Mouse (Mus musculus): ENCODE results near the gene Phka1. TPM values are rescaled to one million over a fixed set of nuclear protein-coding genes. Genes with fewer than 3 reads are reported as not detected.

Phka1 gene
- polyA plus RNA-seq, 1 experiment from 2014 or later = 8.1 TPM

Other genes starting within 250 kb of the Phka1 start
- 8.3 and 8.7 TPM in 2 replicates for gene Hdac8, start 138.9 kb downstream of the Phka1 start, polyA plus RNA-seq (2016; fragmentation: Nextera tagmentation; extraction: Ambion mirVana)
- gene Gm3880, start 42.7 kb upstream of the Phka1 start, polyA plus RNA-seq (2016; fragmentation: Nextera tagmentation; extraction: Ambion mirVana) = not detected in 2 replicates
- not detected in 2 replicates for gene Gm9112, start 63.4 kb upstream of the Phka1 start, polyA plus RNA-seq (2016; fragmentation: Nextera tagmentation; extraction: Ambion mirVana)
- not detected in 2 replicates for gene Dmrtc1b, start 63.6 kb upstream of the Phka1 start, polyA plus RNA-seq (2016; fragmentation: Nextera tagmentation; extraction: Ambion mirVana)
- gene Dmrtc1c1, start 158.7 kb upstream of the Phka1 start, polyA plus RNA-seq (2016; fragmentation: Nextera tagmentation; extraction: Ambion mirVana) = not detected in 2 replicates
- not detected in 2 replicates for gene Dmrtc1c2, start 210.4 kb upstream of the Phka1 start, polyA plus RNA-seq (2016; fragmentation: Nextera tagmentation; extraction: Ambion mirVana)
- not detected in 2 replicates for gene 1700031F05Rik, start 223.7 kb upstream of the Phka1 start, polyA plus RNA-seq (2016; fragmentation: Nextera tagmentation; extraction: Ambion mirVana)

Data from midbrain, embryonic 12.5 days (tissue).